Mouse (Mus musculus): ENCODE measurements around the gene Ube4b. TPM values are rescaled to one million over a fixed set of nuclear protein-coding genes. Genes with fewer than 3 reads are reported as not detected.

Ube4b gene
- polyA plus RNA-seq, 1 experiment from 2014 or later = 25.1 TPM

- no peak for ATAC-seq
- no peaks in the 10 kb centered on the region for H3K9me3 ChIP-seq (replicated peaks)
- 83% methylated on average over 4 of the region's 4 CpGs for WGBS (ENCODE audit: insufficient replicate concordance)
- no peak overlapping the region for H3K4me3 ChIP-seq
- no peaks in the 10 kb centered on the region for H3K27me3 ChIP-seq (replicated peaks)
- H3K4me1 ChIP-seq = no peaks in the 10 kb centered on the region
- H3K4me2 ChIP-seq = no peak overlapping the region
- no peak overlapping the region for H3K27ac ChIP-seq
- no peak overlapping the region for H3K9ac ChIP-seq
- peaks cover 64% of the 10 kb centered on the region for H3K36me3 ChIP-seq
Measured at GRCm38 (mm10) chr4:149328735-149329134, 97.8 kb downstream of the Ube4b start.

GRCm38 (mm10) chr4:149327281-149327680, 99.3 kb downstream of the Ube4b start:
- no peak overlapping the region for H3K4me3 ChIP-seq
- H3K9ac ChIP-seq = no peak overlapping the region
- H3K27ac ChIP-seq = no peak overlapping the region
- no peak for ATAC-seq
- H3K4me1 ChIP-seq = no peaks in the 10 kb centered on the region
- no peaks in the 10 kb centered on the region for H3K27me3 ChIP-seq (replicated peaks)
- peaks cover 51% of the 10 kb centered on the region for H3K36me3 ChIP-seq
- WGBS (ENCODE audit: insufficient replicate concordance) = 88% methylated on average over 7 of the region's 7 CpGs
- H3K4me2 ChIP-seq = no peak overlapping the region
- no peaks in the 10 kb centered on the region for H3K9me3 ChIP-seq (replicated peaks)

GRCm38 (mm10) chr4:149325411-149326162, 101.0 kb downstream of the Ube4b start:
- Histone ChIP-seq H3K4me3 (no peak overlapping the region), H3K27me3 (replicated peaks) (no peaks in the 10 kb centered on the region), H3K9me3 (replicated peaks) (0 out of 2 replicates have a peak, but pooled peaks cover 2% of the 10 kb centered on the region), H3K9ac (no peak overlapping the region), H3K36me3 (peaks cover 34% of the 10 kb centered on the region), H3K4me2 (no peak overlapping the region), H3K4me1 (no peaks in the 10 kb centered on the region), H3K27ac (no peak overlapping the region)
- no peak for ATAC-seq
- WGBS (ENCODE audit: insufficient replicate concordance) = 83% methylated on average over 10 of the region's 10 CpGs

- H3K27ac ChIP-seq = no peak overlapping the region
- ATAC-seq = no peak
- WGBS (ENCODE audit: insufficient replicate concordance) = 68% methylated on average over 16 of the region's 16 CpGs
- H3K27me3 ChIP-seq (replicated peaks) = no peaks in the 10 kb centered on the region
- H3K36me3 ChIP-seq = peaks cover 16% of the 10 kb centered on the region
- H3K4me1 ChIP-seq = no peaks in the 10 kb centered on the region
- H3K4me3 ChIP-seq = no peak overlapping the region
- no peak overlapping the region for H3K4me2 ChIP-seq
- H3K9ac ChIP-seq = no peak overlapping the region
- 0 out of 2 replicates have a peak, but pooled peaks cover 2% of the 10 kb centered on the region for H3K9me3 ChIP-seq (replicated peaks)
Measured at GRCm38 (mm10) chr4:149323730-149324129, 102.8 kb downstream of the Ube4b start.

GRCm38 (mm10) chr4:149322718-149323117, 103.8 kb downstream of the Ube4b start:
- H3K9ac ChIP-seq = no peak overlapping the region
- no peak overlapping the region for H3K4me3 ChIP-seq
- no peak overlapping the region for H3K27ac ChIP-seq
- 0 out of 2 replicates have a peak, but pooled peaks cover 2% of the 10 kb centered on the region for H3K9me3 ChIP-seq (replicated peaks)
- no peaks in the 10 kb centered on the region for H3K27me3 ChIP-seq (replicated peaks)
- no peak overlapping the region for H3K4me2 ChIP-seq
- H3K36me3 ChIP-seq = peaks cover 8% of the 10 kb centered on the region
- WGBS (ENCODE audit: insufficient replicate concordance) = 35% methylated on average over 6 of the region's 6 CpGs
- no peak for ATAC-seq
- no peaks in the 10 kb centered on the region for H3K4me1 ChIP-seq

GRCm38 (mm10) chr4:149322286-149322685, 104.3 kb downstream of the Ube4b start:
- Histone ChIP-seq H3K36me3 (peaks cover 3% of the 10 kb centered on the region), H3K4me3 (no peak overlapping the region), H3K27ac (no peak overlapping the region), H3K27me3 (replicated peaks) (no peaks in the 10 kb centered on the region), H3K4me1 (no peaks in the 10 kb centered on the region), H3K9me3 (replicated peaks) (0 out of 2 replicates have a peak, but pooled peaks cover 2% of the 10 kb centered on the region), H3K4me2 (no peak overlapping the region), H3K9ac (no peak overlapping the region)
- ATAC-seq = no peak
- 72% methylated on average over 4 of the region's 4 CpGs for WGBS (ENCODE audit: insufficient replicate concordance)

GRCm38 (mm10) chr4:149319088-149319487, 107.5 kb downstream of the Ube4b start:
- Histone ChIP-seq H3K4me3 (no peak overlapping the region), H3K4me1 (no peaks in the 10 kb centered on the region), H3K27ac (no peak overlapping the region), H3K9me3 (replicated peaks) (0 out of 2 replicates have a peak, but pooled peaks cover 2% of the 10 kb centered on the region), H3K9ac (no peak overlapping the region), H3K36me3 (no peaks in the 10 kb centered on the region), H3K27me3 (replicated peaks) (no peaks in the 10 kb centered on the region), H3K4me2 (no peak overlapping the region)
- no peak for ATAC-seq
- 66% methylated on average over 9 of the region's 9 CpGs for WGBS (ENCODE audit: insufficient replicate concordance)

- Histone ChIP-seq H3K27ac (no peak overlapping the region), H3K4me1 (no peaks in the 10 kb centered on the region), H3K9me3 (replicated peaks) (0 out of 2 replicates have a peak, but pooled peaks cover 2% of the 10 kb centered on the region), H3K4me2 (no peak overlapping the region), H3K9ac (no peak overlapping the region), H3K27me3 (replicated peaks) (peaks cover 3% of the 10 kb centered on the region; the same call in 1 of the 2 replicates), H3K4me3 (no peak overlapping the region), H3K36me3 (no peaks in the 10 kb centered on the region)
- WGBS (ENCODE audit: insufficient replicate concordance) = 49% methylated on average over 5 of the region's 5 CpGs
- ATAC-seq = no peak
Measured at GRCm38 (mm10) chr4:149317387-149317786, 109.2 kb downstream of the Ube4b start.

- H3K36me3 ChIP-seq = no peaks in the 10 kb centered on the region
- no peaks in the 10 kb centered on the region for H3K4me1 ChIP-seq
- H3K4me2 ChIP-seq = no peak overlapping the region
- no peak overlapping the region for H3K27ac ChIP-seq
- peaks cover 19% of the 10 kb centered on the region; the same call in 1 of the 2 replicates for H3K27me3 ChIP-seq (replicated peaks)
- H3K9me3 ChIP-seq (replicated peaks) = no peaks in the 10 kb centered on the region
- H3K4me3 ChIP-seq = no peak overlapping the region
- WGBS (ENCODE audit: insufficient replicate concordance) = 83% methylated on average over 11 of the region's 11 CpGs
- no peak overlapping the region for H3K9ac ChIP-seq
- ATAC-seq = no peak
Measured at GRCm38 (mm10) chr4:149314275-149314837, 112.2 kb downstream of the Ube4b start.

GRCm38 (mm10) chr4:149313558-149314253, 112.8 kb downstream of the Ube4b start:
- Histone ChIP-seq H3K36me3 (no peaks in the 10 kb centered on the region), H3K9ac (no peak overlapping the region), H3K27me3 (replicated peaks) (peaks cover 25% of the 10 kb centered on the region; the same call in 1 of the 2 replicates), H3K4me2 (no peak overlapping the region), H3K4me1 (no peaks in the 10 kb centered on the region), H3K27ac (no peak overlapping the region), H3K9me3 (replicated peaks) (no peaks in the 10 kb centered on the region), H3K4me3 (no peak overlapping the region)
- 86% methylated on average over 12 of the region's 12 CpGs for WGBS (ENCODE audit: insufficient replicate concordance)
- ATAC-seq = no peak

- no peaks in the 10 kb centered on the region for H3K36me3 ChIP-seq
- H3K27me3 ChIP-seq (replicated peaks) = peaks cover 28% of the 10 kb centered on the region
- no peak overlapping the region for H3K27ac ChIP-seq
- peaks cover 13% of the 10 kb centered on the region for H3K4me1 ChIP-seq
- no peaks in the 10 kb centered on the region for H3K9me3 ChIP-seq (replicated peaks)
- 69% methylated on average over 5 of the region's 5 CpGs for WGBS (ENCODE audit: insufficient replicate concordance)
- no peak overlapping the region for H3K4me3 ChIP-seq
- no peak for ATAC-seq
- no peak overlapping the region for H3K4me2 ChIP-seq
- H3K9ac ChIP-seq = no peak overlapping the region
Measured at GRCm38 (mm10) chr4:149311996-149312395, 114.6 kb downstream of the Ube4b start.

- 49% methylated on average over 3 of the region's 3 CpGs for WGBS (ENCODE audit: insufficient replicate concordance)
- Histone ChIP-seq H3K27ac (0 out of 2 replicates have a peak overlapping the region, but pooled peaks have one; percentile 42), H3K36me3 (no peaks in the 10 kb centered on the region)
Measured at GRCm38 (mm10) chr4:149308491-149308820, 118.1 kb downstream of the Ube4b start.

More at GRCm38 (mm10) chr4:149308491-149308820, 118.1 kb downstream of the Ube4b start:
- Histone ChIP-seq H3K4me1 (peaks cover 35% of the 10 kb centered on the region), H3K4me3 (peak overlapping the region; percentile 85), H3K27me3 (replicated peaks) (peaks cover 39% of the 10 kb centered on the region), H3K9me3 (replicated peaks) (no peaks in the 10 kb centered on the region), H3K9ac (peak overlapping the region; percentile 57; the same call in 1 of the 2 replicates), H3K4me2 (peak overlapping the region; percentile 100)
- no peak for ATAC-seq
